Mouse (Mus musculus): ENCODE results near the gene Cxcr4. TPM values are rescaled to one million over a fixed set of nuclear protein-coding genes. Genes with fewer than 3 reads are reported as not detected.

Gene Cxcr4
- polyA plus RNA-seq, 1 experiment from 2014 or later = 12.3 TPM

DNA sequence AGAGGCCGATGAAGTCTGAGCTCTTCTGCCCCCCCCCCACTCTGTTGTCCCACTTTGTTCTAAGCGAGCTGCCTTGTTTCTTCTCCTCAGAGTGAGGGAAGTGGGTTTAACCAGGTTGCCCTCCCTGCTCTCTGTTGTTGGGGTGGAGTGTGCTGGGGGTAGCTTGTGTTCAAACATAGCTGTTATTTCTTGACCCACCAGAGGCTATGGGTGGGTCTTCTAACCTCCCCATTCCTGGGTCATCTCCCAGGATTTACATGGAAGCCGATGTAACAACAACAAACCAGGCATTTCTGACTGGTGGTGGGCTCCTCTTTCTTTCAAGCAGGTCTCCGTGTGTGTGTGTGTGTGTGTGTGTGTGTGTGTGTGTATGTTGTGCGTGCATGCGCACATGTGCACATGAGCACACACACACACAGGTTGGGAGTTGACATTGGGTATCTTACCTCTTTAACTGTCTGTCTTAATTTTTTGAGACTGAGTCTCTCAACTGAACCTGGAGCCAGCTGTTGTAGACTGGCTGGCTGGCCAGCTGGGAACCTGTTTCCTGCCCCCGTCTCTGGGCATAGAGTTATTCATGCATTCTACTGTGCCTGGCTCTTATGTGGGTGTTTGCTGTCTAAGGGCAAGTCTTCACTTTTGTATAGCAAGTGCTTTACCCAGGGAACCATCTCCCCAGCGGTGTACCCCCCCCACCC is 10.7 kb upstream of the Cxcr4 start:
- Histone ChIP-seq H3K27me3 (ENCODE audit: control insufficient read depth, insufficient read depth, low read length) (no peaks in the 10 kb centered on the region), H3K27ac (replicated peaks; ENCODE audit: low read depth, low read length) (no peak overlapping the region), H3K4me3 (replicated peaks; ENCODE audit: low read depth, low read length) (no peak overlapping the region), H3K4me2 (ENCODE audit: low read length) (no peak overlapping the region), H3K36me3 (ENCODE audit: control insufficient read depth, insufficient read depth, low read length) (no peaks in the 10 kb centered on the region), H3K9ac (replicated peaks; ENCODE audit: low read length) (no peak overlapping the region), H3K9me3 (ENCODE audit: control insufficient read depth, low read length) (no peaks in the 10 kb centered on the region), H3K4me1 (ENCODE audit: control insufficient read depth, insufficient read depth, low read length) (no peaks in the 10 kb centered on the region)
- DNase-seq = no peak
- WGBS = 81% methylated on average over 8 of the region's 8 CpGs
- no peak for ATAC-seq (ENCODE audit: low FRiP score, low TSS enrichment)

DNA sequence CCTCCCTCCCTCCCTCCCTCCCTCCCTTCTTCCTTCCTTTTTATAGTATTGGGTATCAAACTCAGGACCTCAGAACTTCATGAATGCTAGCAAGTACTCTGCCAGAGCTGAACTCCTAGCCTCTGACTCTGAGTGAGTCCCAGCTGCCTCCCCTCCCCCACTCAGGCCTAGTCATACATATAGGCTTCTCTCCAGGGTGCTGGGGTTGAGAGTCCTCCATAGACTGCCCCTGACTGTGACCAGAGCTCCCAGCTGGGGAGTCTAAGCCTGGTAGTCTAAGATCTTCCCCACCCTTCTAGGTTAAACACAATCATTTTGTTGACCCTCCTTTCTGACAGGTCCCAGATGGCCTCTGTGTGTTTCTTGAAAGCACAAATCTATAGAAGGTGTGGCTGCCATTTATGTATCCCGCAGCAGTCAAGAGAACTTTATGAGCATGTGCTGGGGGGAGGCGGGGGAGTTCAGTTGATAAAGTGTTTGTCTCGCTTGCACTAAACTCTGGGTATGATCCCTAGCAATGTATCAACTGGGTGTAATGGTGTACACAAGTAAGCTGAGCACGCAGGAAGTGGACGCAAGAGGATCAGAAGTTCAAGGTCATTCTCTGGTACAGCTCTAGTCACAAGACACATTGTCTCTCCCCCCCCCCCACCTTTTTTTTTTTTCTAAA is 10.1 kb upstream of the Cxcr4 start:
- Histone ChIP-seq H3K4me3 (replicated peaks; ENCODE audit: low read depth, low read length) (no peak overlapping the region), H3K9ac (replicated peaks; ENCODE audit: low read length) (no peak overlapping the region), H3K4me1 (ENCODE audit: control insufficient read depth, insufficient read depth, low read length) (no peaks in the 10 kb centered on the region), H3K27ac (replicated peaks; ENCODE audit: low read depth, low read length) (no peak overlapping the region), H3K36me3 (ENCODE audit: control insufficient read depth, insufficient read depth, low read length) (no peaks in the 10 kb centered on the region), H3K4me2 (ENCODE audit: low read length) (no peak overlapping the region), H3K9me3 (ENCODE audit: control insufficient read depth, low read length) (no peaks in the 10 kb centered on the region), H3K27me3 (ENCODE audit: control insufficient read depth, insufficient read depth, low read length) (no peaks in the 10 kb centered on the region)
- no peak for ATAC-seq (ENCODE audit: low FRiP score, low TSS enrichment)
- 87% methylated on average over 5 of the region's 5 CpGs for WGBS
- DNase-seq = no peak

DNA sequence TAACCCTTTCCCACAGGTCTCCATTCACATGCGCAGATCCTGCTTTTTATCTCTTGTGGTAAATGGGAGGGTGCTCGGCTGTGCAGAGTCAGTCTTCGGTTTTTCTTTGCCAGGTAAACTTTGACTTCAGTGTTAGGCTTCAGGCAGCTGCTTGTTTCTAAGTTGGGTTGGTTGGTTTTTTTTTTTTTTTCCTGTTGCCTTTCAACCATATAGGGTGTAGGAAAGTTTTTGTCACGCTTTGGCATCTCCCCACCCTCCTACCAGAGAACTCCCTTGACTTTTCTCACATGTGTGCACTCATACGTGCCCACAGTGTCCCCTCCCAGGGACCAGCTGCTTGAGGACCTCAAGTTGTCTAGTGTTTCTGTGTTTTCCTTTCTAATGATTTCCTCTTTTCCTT is 9.2 kb upstream of the Cxcr4 start:
- 72% methylated on average over 5 of the region's 5 CpGs for WGBS
- Histone ChIP-seq H3K36me3 (ENCODE audit: control insufficient read depth, insufficient read depth, low read length) (no peaks in the 10 kb centered on the region), H3K4me1 (ENCODE audit: control insufficient read depth, insufficient read depth, low read length) (no peaks in the 10 kb centered on the region), H3K4me3 (replicated peaks; ENCODE audit: low read depth, low read length) (no peak overlapping the region), H3K27ac (replicated peaks; ENCODE audit: low read depth, low read length) (no peak overlapping the region), H3K9me3 (ENCODE audit: control insufficient read depth, low read length) (no peaks in the 10 kb centered on the region), H3K27me3 (ENCODE audit: control insufficient read depth, insufficient read depth, low read length) (no peaks in the 10 kb centered on the region), H3K9ac (replicated peaks; ENCODE audit: low read length) (no peak overlapping the region), H3K4me2 (ENCODE audit: low read length) (no peak overlapping the region)
- DNase-seq (no peak), ATAC-seq (ENCODE audit: low FRiP score, low TSS enrichment) (no peak)

DNA sequence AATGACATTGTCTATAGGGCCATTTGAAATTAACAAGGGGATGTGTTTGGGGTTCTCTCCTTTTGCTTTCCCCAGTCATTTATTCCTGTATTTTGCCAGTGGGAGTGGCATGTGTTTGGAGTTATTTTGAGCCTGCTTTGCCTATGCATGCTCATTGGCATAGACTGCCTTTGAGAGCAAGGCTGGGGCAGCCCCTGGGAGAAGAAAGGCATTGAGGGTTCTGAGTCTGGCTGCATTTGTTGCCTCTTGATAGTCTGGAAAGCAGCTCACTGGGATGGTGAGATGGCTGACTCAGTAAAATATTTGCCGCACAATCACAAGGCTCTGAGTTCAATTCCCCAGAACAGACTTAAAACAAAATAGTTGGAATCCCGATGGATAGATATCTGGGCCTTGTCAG is 8.5 kb upstream of the Cxcr4 start:
- peaks cover 6% of the 10 kb centered on the region for H3K4me1 ChIP-seq (ENCODE audit: control insufficient read depth, insufficient read depth, low read length)
- ATAC-seq (ENCODE audit: low FRiP score, low TSS enrichment) (no peak), DNase-seq (no peak)
- H3K4me3 ChIP-seq (replicated peaks; ENCODE audit: low read depth, low read length) = no peak overlapping the region
- H3K36me3 ChIP-seq (ENCODE audit: control insufficient read depth, insufficient read depth, low read length) = no peaks in the 10 kb centered on the region
- no peaks in the 10 kb centered on the region for H3K27me3 ChIP-seq (ENCODE audit: control insufficient read depth, insufficient read depth, low read length)
- WGBS = 93% methylated on average over 2 of the region's 2 CpGs
- H3K9ac ChIP-seq (replicated peaks; ENCODE audit: low read length) = no peak overlapping the region
- no peak overlapping the region for H3K4me2 ChIP-seq (ENCODE audit: low read length)
- no peaks in the 10 kb centered on the region for H3K9me3 ChIP-seq (ENCODE audit: control insufficient read depth, low read length)
- no peak overlapping the region for H3K27ac ChIP-seq (replicated peaks; ENCODE audit: low read depth, low read length)

DNA sequence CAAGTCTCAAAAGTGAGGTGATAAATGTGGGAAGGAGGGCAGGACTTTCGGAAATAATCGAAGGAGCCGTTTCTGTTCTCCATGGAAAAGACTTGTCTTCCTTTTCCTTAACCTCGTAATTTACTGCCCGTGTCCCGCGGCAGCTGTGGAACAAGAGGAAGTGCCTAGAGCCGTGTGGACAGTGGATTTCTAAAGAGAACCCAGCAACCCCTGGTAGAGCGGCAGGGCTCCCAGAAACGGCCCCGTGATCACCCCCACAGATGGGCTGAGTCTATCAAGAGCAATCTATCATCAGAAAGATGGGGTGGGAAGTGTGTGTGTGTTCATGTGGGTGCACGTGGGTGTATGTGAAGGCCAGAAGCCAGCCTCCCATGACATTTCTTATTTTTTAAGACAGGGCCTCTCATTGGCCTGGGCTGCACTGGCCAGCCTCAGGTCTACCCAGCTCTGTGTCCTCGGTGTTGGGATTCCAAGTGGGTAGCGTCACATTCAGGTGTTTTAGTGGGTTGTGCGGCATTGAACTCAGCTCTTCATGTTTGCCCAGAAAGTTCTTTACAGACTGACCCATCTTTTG is 5.2 kb upstream of the Cxcr4 start:
- no peak overlapping the region for H3K4me3 ChIP-seq (replicated peaks; ENCODE audit: low read depth, low read length)
- no peak overlapping the region for H3K4me2 ChIP-seq (ENCODE audit: low read length)
- no peaks in the 10 kb centered on the region for H3K27me3 ChIP-seq (ENCODE audit: control insufficient read depth, insufficient read depth, low read length)
- H3K36me3 ChIP-seq (ENCODE audit: control insufficient read depth, insufficient read depth, low read length) = no peaks in the 10 kb centered on the region
- 85% methylated on average over 15 of the region's 15 CpGs for WGBS
- peaks cover 36% of the 10 kb centered on the region for H3K4me1 ChIP-seq (ENCODE audit: control insufficient read depth, insufficient read depth, low read length)
- no peak overlapping the region for H3K27ac ChIP-seq (replicated peaks; ENCODE audit: low read depth, low read length)
- no peak overlapping the region for H3K9ac ChIP-seq (replicated peaks; ENCODE audit: low read length)
- ATAC-seq (ENCODE audit: low FRiP score, low TSS enrichment) (no peak), DNase-seq (no peak)
- no peaks in the 10 kb centered on the region for H3K9me3 ChIP-seq (ENCODE audit: control insufficient read depth, low read length)

DNA sequence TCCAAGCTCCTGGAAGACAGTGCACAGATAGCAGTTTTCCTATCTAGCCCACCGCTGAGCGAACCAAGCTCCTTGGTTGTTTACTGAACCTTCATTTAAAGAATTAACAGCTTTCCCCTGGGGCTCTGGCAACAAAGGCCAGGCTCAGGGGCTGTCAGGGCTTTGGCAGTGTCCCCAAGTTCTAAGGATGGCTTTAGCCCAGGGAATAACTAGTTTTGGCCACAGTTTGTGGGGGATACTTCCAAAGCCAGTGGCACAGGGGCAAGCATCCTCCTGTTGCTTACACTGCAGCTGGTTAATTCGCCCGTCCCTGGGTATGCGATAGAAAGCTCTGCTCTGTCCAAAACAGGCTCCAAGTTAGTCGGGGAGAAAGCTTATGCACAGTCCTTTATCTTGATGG is 3.4 kb upstream of the Cxcr4 start:
- no peaks in the 10 kb centered on the region for H3K36me3 ChIP-seq (ENCODE audit: control insufficient read depth, insufficient read depth, low read length)
- no peaks in the 10 kb centered on the region for H3K9me3 ChIP-seq (ENCODE audit: control insufficient read depth, low read length)
- WGBS = 2% methylated on average over 6 of the region's 6 CpGs
- no peak overlapping the region for H3K9ac ChIP-seq (replicated peaks; ENCODE audit: low read length)
- H3K4me3 ChIP-seq (replicated peaks; ENCODE audit: low read depth, low read length) = no peak overlapping the region
- peaks cover 38% of the 10 kb centered on the region for H3K4me1 ChIP-seq (ENCODE audit: control insufficient read depth, insufficient read depth, low read length)
- DNase-seq (peak; percentile 51), ATAC-seq (ENCODE audit: low FRiP score, low TSS enrichment) (no peak)
- H3K27me3 ChIP-seq (ENCODE audit: control insufficient read depth, insufficient read depth, low read length) = no peaks in the 10 kb centered on the region
- 0 out of 2 replicates have a peak overlapping the region, but pooled peaks have one; percentile 5 for H3K4me2 ChIP-seq (ENCODE audit: low read length)
- no peak overlapping the region for H3K27ac ChIP-seq (replicated peaks; ENCODE audit: low read depth, low read length)

DNA sequence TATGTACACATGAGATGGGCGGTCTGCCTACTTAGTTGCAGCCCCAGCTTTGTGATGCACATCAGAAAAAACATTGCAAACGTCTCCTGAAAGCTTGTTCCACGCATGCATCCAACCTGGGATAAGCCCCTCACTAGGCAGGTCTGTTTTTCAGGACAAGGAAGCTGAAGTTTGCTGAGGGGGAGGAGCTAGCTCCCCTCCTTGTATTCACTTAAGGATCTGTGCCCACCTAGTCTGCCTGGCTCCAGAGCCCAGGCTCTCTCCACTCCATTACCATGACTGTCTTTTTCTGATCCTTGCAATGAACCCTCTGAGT is 3.0 kb upstream of the Cxcr4 start:
- DNase-seq (no peak), ATAC-seq (ENCODE audit: low FRiP score, low TSS enrichment) (no peak)
- Histone ChIP-seq H3K36me3 (ENCODE audit: control insufficient read depth, insufficient read depth, low read length) (no peaks in the 10 kb centered on the region), H3K27ac (replicated peaks; ENCODE audit: low read depth, low read length) (peak overlapping the region; percentile 45; the same call in 1 of the 2 replicates), H3K4me3 (replicated peaks; ENCODE audit: low read depth, low read length) (no peak overlapping the region), H3K9me3 (ENCODE audit: control insufficient read depth, low read length) (no peaks in the 10 kb centered on the region), H3K4me2 (ENCODE audit: low read length) (peak overlapping the region; percentile 90), H3K27me3 (ENCODE audit: control insufficient read depth, insufficient read depth, low read length) (no peaks in the 10 kb centered on the region), H3K9ac (replicated peaks; ENCODE audit: low read length) (no peak overlapping the region), H3K4me1 (ENCODE audit: control insufficient read depth, insufficient read depth, low read length) (peaks cover 38% of the 10 kb centered on the region)
- WGBS = 22% methylated on average over 3 of the region's 3 CpGs

DNA sequence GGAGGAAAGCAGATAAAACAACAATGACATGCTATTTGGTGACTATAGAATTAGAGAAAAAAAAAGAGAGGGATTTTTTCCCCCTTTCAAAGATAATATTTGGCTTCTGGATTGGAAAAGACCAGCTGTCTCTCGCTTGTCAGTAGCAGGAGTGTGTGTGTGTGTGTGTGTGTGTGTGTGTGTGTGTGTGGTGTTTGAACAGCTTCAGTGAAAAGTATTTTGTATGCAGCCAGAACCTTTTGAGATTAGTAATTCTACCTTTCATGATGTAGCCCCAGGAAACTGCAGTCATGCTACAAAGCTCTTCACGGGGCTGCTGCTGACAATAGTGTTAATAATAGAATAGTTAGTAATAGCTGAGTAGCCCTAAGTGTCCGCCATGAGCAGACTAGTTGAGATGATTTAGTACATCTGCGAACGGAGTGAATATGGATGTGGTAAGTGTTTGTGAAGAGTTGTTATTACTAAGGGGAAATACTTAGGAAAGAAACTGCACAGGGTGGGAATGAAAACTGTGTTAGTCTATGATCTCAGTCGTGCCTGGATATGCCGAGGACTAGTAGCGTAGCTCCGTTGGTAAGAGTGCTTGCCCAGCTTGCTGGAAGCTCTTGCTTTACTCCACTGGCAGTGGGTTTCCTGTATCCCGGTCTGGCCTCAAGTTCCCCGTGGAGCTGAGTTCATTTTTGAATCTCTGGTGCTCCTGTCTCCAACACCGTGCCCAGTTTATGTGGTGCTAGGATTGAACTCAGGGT is 2.4 kb upstream of the Cxcr4 start:
- H3K4me3 ChIP-seq (replicated peaks; ENCODE audit: low read depth, low read length) = no peak overlapping the region
- H3K27me3 ChIP-seq (ENCODE audit: control insufficient read depth, insufficient read depth, low read length) = no peaks in the 10 kb centered on the region
- peaks cover 38% of the 10 kb centered on the region for H3K4me1 ChIP-seq (ENCODE audit: control insufficient read depth, insufficient read depth, low read length)
- peak overlapping the region; percentile 90 for H3K4me2 ChIP-seq (ENCODE audit: low read length)
- no peaks in the 10 kb centered on the region for H3K36me3 ChIP-seq (ENCODE audit: control insufficient read depth, insufficient read depth, low read length)
- H3K9me3 ChIP-seq (ENCODE audit: control insufficient read depth, low read length) = no peaks in the 10 kb centered on the region
- 10% methylated on average over 12 of the region's 12 CpGs for WGBS
- no peak overlapping the region for H3K9ac ChIP-seq (replicated peaks; ENCODE audit: low read length)
- ATAC-seq (ENCODE audit: low FRiP score, low TSS enrichment) (no peak), DNase-seq (peak; percentile 69)
- peak overlapping the region; percentile 47; the same call in 1 of the 2 replicates for H3K27ac ChIP-seq (replicated peaks; ENCODE audit: low read depth, low read length)

Measured in midbrain, embryonic 14.5 days (tissue).